Mouse (Mus musculus) spleen, embryonic (tissue): ENCODE data around the gene Exd1.

Experiments
- CTCF ChIA-PET: fragments of 350-600 bp; sonication (Branson Sonifier 250); formaldehyde crosslinking; loops from one replicate; lab custom pipeline; 2022; lab: Charles Lee

Gene Exd1

DNA sequence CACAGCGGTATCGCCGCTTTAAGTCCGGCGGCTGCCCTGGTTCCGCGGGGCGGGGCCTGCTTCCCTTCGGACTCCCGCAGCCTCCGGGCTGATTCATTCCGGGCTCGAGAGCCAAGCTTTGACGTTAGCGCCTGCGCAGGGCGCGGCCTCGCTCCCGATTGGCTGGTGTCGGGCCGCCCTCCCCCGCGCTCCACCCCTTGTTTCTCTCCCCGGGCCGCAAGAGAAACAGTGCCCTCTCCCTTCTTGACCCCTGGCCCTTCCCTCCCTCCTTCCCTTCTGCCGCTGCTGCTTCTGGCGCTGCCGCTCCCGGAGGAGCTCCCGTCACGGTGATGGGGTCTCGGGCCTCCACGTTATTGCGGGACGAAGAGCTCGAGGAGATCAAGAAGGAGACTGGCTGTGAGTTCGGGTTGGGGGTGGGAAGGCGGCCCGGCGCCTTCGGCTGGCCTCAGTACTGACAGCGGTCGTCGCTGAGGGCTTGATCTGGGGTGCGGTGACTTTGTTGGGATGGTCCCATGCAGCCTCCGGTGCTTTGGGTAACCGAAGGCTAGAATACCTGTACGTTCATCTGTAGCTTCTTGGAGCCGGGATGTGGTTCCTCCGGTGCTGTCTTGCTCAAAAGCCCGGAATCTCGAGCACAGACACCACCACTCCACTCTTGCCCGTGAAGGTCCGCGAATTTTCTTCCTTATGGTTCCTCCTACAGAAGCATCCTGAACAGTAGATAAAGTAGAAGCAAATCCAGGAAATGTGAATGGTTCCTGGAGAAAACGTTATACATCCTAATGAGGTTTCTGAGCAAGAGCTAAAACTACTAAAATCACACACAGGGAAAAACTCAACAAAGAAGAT lies at the start of gene Exd1, which contains the start of gene Chp1:
Exd1 (minus strand) TSS at position 106 of the 849 bp plus-strand sequence.
Chp1 (plus strand) TSS at position 176 of the 849 bp plus-strand sequence.
- CTCF ChIA-PET = interaction anchor here (0.7 kb wide), 1 partner anchor 585 kb away, joined by 3 read pairs; no protein-coding TSS in a partner anchor

- CTCF ChIA-PET = no interaction called here
Measured at GRCm38 (mm10) chr2:119596781-119597330, 49.4 kb upstream of the Exd1 start.

GRCm38 (mm10) chr2:119595308-119595707 lies 47.9 kb upstream of the Exd1 start:
- CTCF ChIA-PET = no interaction called here

GRCm38 (mm10) chr2:119594113-119594981 lies 46.9 kb upstream of the Exd1 start:
- CTCF ChIA-PET = no interaction called here

DNA sequence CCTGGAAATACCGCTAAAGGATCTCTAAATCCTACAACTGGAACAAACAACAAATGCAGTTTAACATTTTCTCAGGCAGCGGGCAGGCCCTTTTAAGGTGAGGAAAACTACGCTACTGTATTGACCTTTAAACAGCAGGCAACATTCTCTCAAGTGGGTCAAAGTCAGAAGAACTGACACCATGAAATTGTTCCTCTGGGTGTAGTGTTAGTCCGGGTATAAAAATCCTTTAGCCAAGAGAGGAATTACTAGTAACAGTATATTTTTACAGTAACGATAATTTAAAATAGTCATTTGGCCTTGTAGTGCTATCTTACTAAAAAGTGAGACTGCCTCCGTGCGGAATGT lies 46.3 kb upstream of the Exd1 start:
- CTCF ChIA-PET = no interaction called here

- CTCF ChIA-PET = no interaction called here
Measured at GRCm38 (mm10) chr2:119591247-119591646, 43.8 kb upstream of the Exd1 start.

- CTCF ChIA-PET = interaction anchor here (0.7 to 0.8 kb wide), 2 partner anchors 45 to 109 kb away, joined by 3 read pairs; no protein-coding TSS in a partner anchor
Measured at GRCm38 (mm10) chr2:119587383-119587782, 40.0 kb upstream of the Exd1 start.

DNA sequence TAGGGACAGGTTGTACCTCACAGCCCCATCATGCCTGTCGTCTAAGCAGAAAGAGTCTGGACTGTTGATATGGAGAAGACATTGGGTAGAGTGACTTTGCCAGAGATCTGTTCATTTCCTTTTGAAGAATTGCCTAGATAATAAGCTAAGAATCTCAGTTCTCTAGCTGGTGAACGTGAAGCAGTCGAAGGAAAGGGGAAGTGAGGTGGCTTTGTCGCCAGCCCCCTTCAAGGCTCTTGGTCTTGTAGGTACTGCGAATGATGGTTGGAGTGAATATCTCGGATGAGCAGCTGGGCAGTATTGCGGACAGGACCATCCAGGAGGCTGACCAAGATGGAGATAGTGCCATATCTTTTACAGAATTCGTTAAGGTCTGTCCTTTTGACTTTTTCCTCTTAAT lies 36.9 kb upstream of the Exd1 start:
- CTCF ChIA-PET = interaction anchor here (0.6 kb wide), 1 partner anchor 42 kb away, joined by 5 read pairs; no protein-coding TSS in a partner anchor

DNA sequence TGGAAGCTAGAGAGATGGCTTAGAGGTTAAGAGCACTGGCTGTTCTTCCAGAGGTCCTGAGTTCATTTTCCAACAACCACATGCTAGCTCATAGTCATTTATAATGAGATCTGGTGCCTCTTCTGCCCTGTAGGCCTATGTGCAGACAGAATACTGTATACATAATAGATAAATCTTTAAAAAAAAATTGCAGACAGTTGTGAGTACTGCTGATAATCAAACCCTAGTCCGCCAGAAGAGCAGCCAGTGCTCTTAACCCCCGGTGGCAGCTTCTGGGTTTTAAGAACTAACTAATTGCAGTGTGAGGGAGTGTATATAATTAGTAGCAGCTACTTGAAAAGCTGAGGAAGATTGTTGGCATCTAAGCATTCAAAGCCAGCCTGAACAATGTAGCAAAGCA lies 36.0 kb upstream of the Exd1 start:
- CTCF ChIA-PET = no interaction called here

GRCm38 (mm10) chr2:119581571-119581970 lies 34.1 kb upstream of the Exd1 start:
- CTCF ChIA-PET = no interaction called here

- CTCF ChIA-PET = interaction anchor here (0.7 kb wide), 1 partner anchor 30 kb away, joined by 3 read pairs; no protein-coding TSS in a partner anchor
Measured at GRCm38 (mm10) chr2:119572471-119572870, 25.0 kb upstream of the Exd1 start.

DNA sequence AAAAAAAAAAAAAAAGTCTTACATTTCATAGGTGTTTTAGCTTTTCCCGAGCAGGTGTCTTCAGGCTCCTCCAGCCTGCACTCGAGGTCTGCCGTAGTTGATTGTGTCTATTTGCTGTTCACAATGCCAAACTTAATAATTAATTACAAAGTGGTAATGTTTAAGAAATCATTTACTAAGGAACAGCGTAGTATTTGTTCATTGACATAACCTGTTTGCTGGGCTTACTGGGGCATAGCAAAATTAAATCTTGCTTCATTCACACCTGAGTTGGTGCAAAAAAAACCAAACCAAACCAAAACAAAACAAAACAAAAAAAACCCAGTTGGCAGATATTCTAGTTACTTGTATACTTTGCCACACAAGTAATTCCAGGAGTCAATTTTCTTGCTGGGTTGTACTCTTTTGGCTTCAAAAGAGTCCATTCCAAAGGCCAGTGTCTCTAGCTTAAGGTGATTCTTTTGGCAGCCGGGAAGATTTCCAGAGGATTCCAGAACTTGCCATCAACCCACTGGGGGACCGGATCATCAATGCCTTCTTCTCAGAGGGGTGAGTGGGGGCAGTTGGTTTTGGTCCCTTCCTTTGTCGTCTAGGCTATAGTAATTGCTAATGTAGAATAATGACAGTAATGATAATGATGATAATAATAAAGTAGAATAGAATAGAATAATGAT lies 18.9 kb upstream of the Exd1 start:
- CTCF ChIA-PET = no interaction called here

GRCm38 (mm10) chr2:119565284-119565683 lies 17.9 kb upstream of the Exd1 start:
- CTCF ChIA-PET = no interaction called here

- CTCF ChIA-PET = no interaction called here
Measured at GRCm38 (mm10) chr2:119561794-119562193, 14.4 kb upstream of the Exd1 start.

GRCm38 (mm10) chr2:119558737-119559340 lies 11.4 kb upstream of the Exd1 start:
- CTCF ChIA-PET = no interaction called here

DNA sequence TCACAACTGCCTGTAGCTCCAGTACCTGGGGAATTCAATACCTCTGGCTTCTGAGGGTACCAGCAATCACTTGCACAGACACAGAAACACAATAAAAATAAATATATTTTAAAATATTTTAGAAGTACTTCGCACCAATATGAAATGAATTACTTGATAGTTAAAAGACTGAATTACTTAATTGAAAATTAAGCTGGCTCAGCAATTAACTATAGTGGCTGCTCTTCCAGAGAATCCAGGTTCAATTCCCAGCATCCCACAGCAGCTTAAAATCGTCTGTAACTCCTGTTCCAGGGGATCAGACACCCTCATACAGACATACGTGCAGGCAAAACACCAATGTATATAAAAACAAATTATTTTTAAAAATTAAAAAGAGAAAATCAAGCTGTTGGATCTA lies 10.6 kb upstream of the Exd1 start:
- CTCF ChIA-PET = interaction anchor here (0.6 kb wide), 1 partner anchor 1486 kb away, joined by 8 read pairs; no protein-coding TSS in a partner anchor

DNA sequence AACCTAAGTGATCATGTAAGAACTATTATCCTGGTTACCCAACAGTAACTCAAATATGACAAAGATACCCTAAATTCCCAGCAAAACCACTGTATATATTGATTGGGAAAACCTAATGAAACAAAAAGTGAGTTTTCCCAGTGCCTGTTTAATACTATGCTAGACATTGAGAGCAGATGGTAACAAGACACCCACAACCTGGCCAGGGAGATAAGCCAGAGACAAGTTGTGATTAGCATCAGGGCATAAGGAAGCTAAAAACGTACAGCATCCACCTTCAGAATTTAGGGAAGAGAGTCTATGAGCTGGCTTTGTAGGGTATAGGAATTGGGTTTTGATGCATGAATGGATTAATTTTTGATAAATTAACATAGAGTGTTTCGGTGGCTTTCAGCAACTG lies 2.3 kb upstream of the Exd1 start:
- CTCF ChIA-PET = no interaction called here

DNA sequence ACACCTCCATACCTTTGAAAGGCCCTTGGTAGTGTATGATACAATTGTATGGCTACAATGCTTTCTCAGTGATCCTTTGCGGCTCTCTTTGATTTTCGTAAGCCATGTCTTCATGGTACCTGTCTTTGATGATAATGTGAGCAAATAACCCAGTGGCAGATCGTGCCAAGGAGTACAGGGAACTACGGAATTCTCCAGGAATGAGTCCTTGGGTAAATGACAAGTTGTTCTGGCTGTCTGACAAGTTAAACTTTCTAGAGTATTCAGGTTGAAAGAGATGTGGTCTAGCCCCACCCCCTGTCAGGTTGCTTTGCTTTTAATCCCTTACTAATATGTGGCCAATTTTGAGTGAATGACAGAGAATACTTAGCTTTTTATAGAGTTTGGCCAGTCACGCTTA lies 1.3 kb upstream of the Exd1 start:
- CTCF ChIA-PET = interaction anchor here (0.7 kb wide), 1 partner anchor 584 kb away, joined by 3 read pairs; no protein-coding TSS in a partner anchor

GRCm38 (mm10) chr2:119548371-119548660 lies 889 bp upstream of the Exd1 start:
- CTCF ChIA-PET = interaction anchor here (0.7 kb wide), 1 partner anchor 585 kb away, joined by 3 read pairs; no protein-coding TSS in a partner anchor

- CTCF ChIA-PET = no interaction called here
Measured at GRCm38 (mm10) chr2:119546848-119547521, 442 bp downstream of the Exd1 start.
